Mouse (Mus musculus): ENCODE measurements at regions not wholly inside any gene's neighbourhood (a gene's known extent, or its start where the extent isn't known, plus 50 kb on each side); places are given as distances from the start of the nearest gene placed in this dataset.
A peak's percentile ranks its signal among the peaks of the same experiment; 100 is the strongest.

GRCm38 (mm10) chr3:149226723-149227122 lies 236.4 kb upstream of the Adgrl2 start:
- WGBS: 87% methylated on average over 4 of the region's 4 CpGs
- no peaks in the 10 kb centered on the region for H3K9me3 ChIP-seq

GRCm38 (mm10) chr3:149225684-149226083 lies 235.3 kb upstream of the Adgrl2 start:
- Histone ChIP-seq H3K4me1 (peaks cover 2% of the 10 kb centered on the region; the same call in 1 of the 2 replicates), H3K4me3 (no peak overlapping the region), H3K27me3 (replicated peaks; ENCODE audit: low read depth, poor library complexity, severe bottlenecking) (peaks cover under 1% of the 10 kb centered on the region; the same call in 1 of the 2 replicates), H3K9me3 (no peaks in the 10 kb centered on the region), H3K36me3 (replicated peaks) (no peaks in the 10 kb centered on the region), H3K27ac (replicated peaks) (no peak overlapping the region)
- DNase-seq (ENCODE audit: low spot score): no peak
- 92% methylated on average over 17 of the region's 17 CpGs for WGBS

More at GRCm38 (mm10) chr3:149226723-149227122, 236.4 kb upstream of the Adgrl2 start:
- Histone ChIP-seq H3K27me3 (replicated peaks; ENCODE audit: low read depth, poor library complexity, severe bottlenecking) (no peaks in the 10 kb centered on the region), H3K4me3 (no peak overlapping the region), H3K27ac (replicated peaks) (no peak overlapping the region), H3K36me3 (replicated peaks) (no peaks in the 10 kb centered on the region), H3K4me1 (no peaks in the 10 kb centered on the region)
- DNase-seq (ENCODE audit: low spot score): no peak

- Histone ChIP-seq H3K27me3 (replicated peaks; ENCODE audit: low read depth, poor library complexity, severe bottlenecking) (peaks cover 4% of the 10 kb centered on the region; the same call in 1 of the 2 replicates), H3K9me3 (no peaks in the 10 kb centered on the region), H3K36me3 (replicated peaks) (no peaks in the 10 kb centered on the region), H3K4me3 (no peak overlapping the region), H3K4me1 (peaks cover 15% of the 10 kb centered on the region), H3K27ac (replicated peaks) (no peak overlapping the region)
- WGBS: 98% methylated on average over 4 of the region's 4 CpGs
- DNase-seq (ENCODE audit: low spot score): no peak
These were observed 233.9 kb upstream of the Adgrl2 start for GRCm38 (mm10) chr3:149224271-149224670.

GRCm38 (mm10) chr3:149223776-149224175 lies 233.4 kb upstream of the Adgrl2 start:
- Histone ChIP-seq H3K9me3 (no peaks in the 10 kb centered on the region), H3K4me3 (no peak overlapping the region), H3K36me3 (replicated peaks) (no peaks in the 10 kb centered on the region), H3K4me1 (peaks cover 16% of the 10 kb centered on the region), H3K27me3 (replicated peaks; ENCODE audit: low read depth, poor library complexity, severe bottlenecking) (peaks cover 4% of the 10 kb centered on the region; the same call in 1 of the 2 replicates), H3K27ac (replicated peaks) (no peak overlapping the region)
- no peak for DNase-seq (ENCODE audit: low spot score)
- 86% methylated on average over 5 of the region's 5 CpGs for WGBS

GRCm38 (mm10) chr3:149220958-149221357 lies 230.6 kb upstream of the Adgrl2 start:
- H3K27me3 ChIP-seq (replicated peaks; ENCODE audit: low read depth, poor library complexity, severe bottlenecking): peaks cover 4% of the 10 kb centered on the region; the same call in 1 of the 2 replicates
- H3K4me1 ChIP-seq: peaks cover 21% of the 10 kb centered on the region
- no peak overlapping the region for H3K4me3 ChIP-seq
- H3K27ac ChIP-seq (replicated peaks): no peak overlapping the region
- DNase-seq (ENCODE audit: low spot score): no peak
- H3K36me3 ChIP-seq (replicated peaks): no peaks in the 10 kb centered on the region
- H3K9me3 ChIP-seq: no peaks in the 10 kb centered on the region
- WGBS: 82% methylated on average over 4 of the region's 4 CpGs

GRCm38 (mm10) chr3:149220304-149220951 lies 230.1 kb upstream of the Adgrl2 start:
- DNase-seq (ENCODE audit: low spot score): no peak
- 49% methylated on average over 8 of the region's 8 CpGs for WGBS

GRCm38 (mm10) chr3:149219381-149220303 lies 229.3 kb upstream of the Adgrl2 start:
- no peaks in the 10 kb centered on the region for H3K36me3 ChIP-seq (replicated peaks)
- DNase-seq (ENCODE audit: low spot score): no peak
- peak overlapping the region; percentile 48 for H3K27ac ChIP-seq (replicated peaks)
- no peaks in the 10 kb centered on the region for H3K9me3 ChIP-seq
- 42% methylated on average over 14 of the region's 14 CpGs for WGBS
- no peak overlapping the region for H3K4me3 ChIP-seq
- peaks cover 4% of the 10 kb centered on the region; the same call in 1 of the 2 replicates for H3K27me3 ChIP-seq (replicated peaks; ENCODE audit: low read depth, poor library complexity, severe bottlenecking)
- H3K4me1 ChIP-seq: peaks cover 23% of the 10 kb centered on the region

More at GRCm38 (mm10) chr3:149220304-149220951, 230.1 kb upstream of the Adgrl2 start:
- H3K36me3 ChIP-seq (replicated peaks): no peaks in the 10 kb centered on the region
- H3K4me1 ChIP-seq: peaks cover 23% of the 10 kb centered on the region
- H3K27ac ChIP-seq (replicated peaks): peak overlapping the region; percentile 48
- no peaks in the 10 kb centered on the region for H3K9me3 ChIP-seq
- no peak overlapping the region for H3K4me3 ChIP-seq
- peaks cover 4% of the 10 kb centered on the region; the same call in 1 of the 2 replicates for H3K27me3 ChIP-seq (replicated peaks; ENCODE audit: low read depth, poor library complexity, severe bottlenecking)

GRCm38 (mm10) chr3:149217916-149218803 lies 227.8 kb upstream of the Adgrl2 start:
- no peaks in the 10 kb centered on the region for H3K36me3 ChIP-seq (replicated peaks)
- H3K9me3 ChIP-seq: no peaks in the 10 kb centered on the region

GRCm38 (mm10) chr3:149216759-149217400 lies 226.5 kb upstream of the Adgrl2 start:
- Histone ChIP-seq H3K9me3 (no peaks in the 10 kb centered on the region), H3K4me3 (no peak overlapping the region), H3K27me3 (replicated peaks; ENCODE audit: low read depth, poor library complexity, severe bottlenecking) (peaks cover 4% of the 10 kb centered on the region; the same call in 1 of the 2 replicates), H3K36me3 (replicated peaks) (no peaks in the 10 kb centered on the region), H3K4me1 (peaks cover 23% of the 10 kb centered on the region), H3K27ac (replicated peaks) (no peak overlapping the region)
- 70% methylated on average over 11 of the region's 11 CpGs for WGBS
- peak; percentile 38 for DNase-seq (ENCODE audit: low spot score)

More at GRCm38 (mm10) chr3:149217916-149218803, 227.8 kb upstream of the Adgrl2 start:
- H3K27me3 ChIP-seq (replicated peaks; ENCODE audit: low read depth, poor library complexity, severe bottlenecking): peaks cover 4% of the 10 kb centered on the region; the same call in 1 of the 2 replicates
- H3K27ac ChIP-seq (replicated peaks): no peak overlapping the region
- no peak for DNase-seq (ENCODE audit: low spot score)
- peaks cover 23% of the 10 kb centered on the region for H3K4me1 ChIP-seq
- 91% methylated on average over 9 of the region's 9 CpGs for WGBS
- no peak overlapping the region for H3K4me3 ChIP-seq

- Histone ChIP-seq H3K4me1 (peaks cover 21% of the 10 kb centered on the region), H3K27me3 (replicated peaks; ENCODE audit: low read depth, poor library complexity, severe bottlenecking) (peaks cover 3% of the 10 kb centered on the region; the same call in 1 of the 2 replicates), H3K9me3 (no peaks in the 10 kb centered on the region), H3K4me3 (no peak overlapping the region), H3K36me3 (replicated peaks) (no peaks in the 10 kb centered on the region), H3K27ac (replicated peaks) (no peak overlapping the region)
- 74% methylated on average over 2 of the region's 2 CpGs for WGBS
- no peak for DNase-seq (ENCODE audit: low spot score)
These were observed 225.3 kb upstream of the Adgrl2 start for GRCm38 (mm10) chr3:149215691-149216090.

- WGBS: 89% methylated on average over 7 of the region's 7 CpGs
- no peaks in the 10 kb centered on the region for H3K36me3 ChIP-seq (replicated peaks)
These were observed 221.6 kb upstream of the Adgrl2 start for GRCm38 (mm10) chr3:149211909-149212308.

More at GRCm38 (mm10) chr3:149211909-149212308, 221.6 kb upstream of the Adgrl2 start:
- no peak overlapping the region for H3K27ac ChIP-seq (replicated peaks)
- DNase-seq (ENCODE audit: low spot score): no peak
- H3K4me1 ChIP-seq: peaks cover 6% of the 10 kb centered on the region
- H3K4me3 ChIP-seq: no peak overlapping the region
- H3K27me3 ChIP-seq (replicated peaks; ENCODE audit: low read depth, poor library complexity, severe bottlenecking): no peaks in the 10 kb centered on the region
- H3K9me3 ChIP-seq: no peaks in the 10 kb centered on the region
